Mouse (Mus musculus) c-Kit-positive CD71-negative TER-119-negative erythroid progenitor cells, embryonic 14.5 days (primary cell): ENCODE results near the gene Ankrd13b.
"Not testable (repeated sequence)": the region's sequence is repeated elsewhere in the genome, so short reads cannot be mapped to it uniquely, and the experiment has no call there.

Source experiments
- DNase-seq: peaks from one replicate; pipeline ENCODE4 v3.0.0-alpha.2; 2013; ENCODE audit warnings: low read depth

The Ankrd13b gene

DNA sequence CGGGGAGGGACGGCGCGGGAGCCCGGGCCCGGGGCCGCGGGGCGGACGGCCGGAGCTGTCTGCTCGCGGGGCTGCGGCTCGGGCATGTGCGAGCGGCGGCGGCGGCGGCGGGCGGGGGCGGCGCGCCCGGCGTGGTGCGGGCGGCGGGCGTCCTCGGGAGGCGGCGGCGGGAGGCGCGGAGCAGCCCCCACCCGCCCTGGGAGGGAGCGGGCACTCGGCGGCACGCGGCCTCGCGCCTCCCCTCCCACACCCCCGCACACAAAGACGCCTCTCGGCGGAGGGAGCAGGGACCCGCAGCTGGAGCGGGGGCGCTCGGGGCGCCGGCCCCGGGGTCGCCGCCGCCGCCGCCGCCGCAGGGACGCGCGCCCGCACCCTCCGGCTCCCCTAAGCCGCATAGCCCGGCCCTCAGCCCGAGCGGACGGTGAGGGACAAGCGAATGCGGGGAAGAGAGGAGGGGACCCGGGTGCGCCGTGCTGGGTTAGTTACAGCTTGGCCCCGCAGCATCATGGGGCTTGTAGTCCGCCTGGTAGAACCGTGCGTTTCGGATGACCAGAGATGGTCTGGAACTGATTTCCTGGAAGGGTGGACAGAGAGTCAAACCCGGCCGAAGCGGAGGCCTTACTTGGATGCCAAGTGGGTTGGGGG is at the start of gene Ankrd13b:
Ankrd13b (minus strand) TSS at position 88 of the 645 bp plus-strand sequence.
- DNase-seq, result no peak

DNA sequence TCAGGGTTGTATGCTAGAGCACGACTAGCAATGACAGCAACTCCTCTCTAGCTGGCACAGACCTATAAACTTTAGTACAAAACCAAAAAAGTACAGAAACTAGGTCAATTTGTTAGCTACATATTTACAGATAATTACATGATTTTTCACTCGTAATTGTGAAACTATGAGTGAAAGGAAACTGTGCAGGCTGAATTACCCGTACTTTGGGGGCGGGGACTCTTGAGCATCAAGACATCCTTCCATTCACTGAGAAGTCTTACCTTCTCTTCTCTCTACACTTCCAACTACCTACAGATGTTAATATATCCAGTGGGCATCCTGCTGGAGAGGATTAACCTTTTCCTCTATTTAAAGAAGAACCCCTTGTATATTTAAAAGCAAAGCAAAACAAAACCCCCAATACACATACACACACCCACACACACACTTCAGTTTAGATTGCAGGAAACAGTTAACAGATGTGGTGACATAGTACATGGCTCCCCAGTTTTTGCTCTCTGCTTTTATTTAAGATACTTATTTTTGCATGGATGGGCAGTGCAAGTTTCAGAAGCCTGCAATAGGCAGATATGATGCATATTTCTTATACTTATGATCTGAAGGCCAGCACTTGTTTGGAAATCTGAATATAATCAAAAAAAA is 42.8 kb upstream of the Ankrd13b start:
- DNase-seq, result no peak

DNA sequence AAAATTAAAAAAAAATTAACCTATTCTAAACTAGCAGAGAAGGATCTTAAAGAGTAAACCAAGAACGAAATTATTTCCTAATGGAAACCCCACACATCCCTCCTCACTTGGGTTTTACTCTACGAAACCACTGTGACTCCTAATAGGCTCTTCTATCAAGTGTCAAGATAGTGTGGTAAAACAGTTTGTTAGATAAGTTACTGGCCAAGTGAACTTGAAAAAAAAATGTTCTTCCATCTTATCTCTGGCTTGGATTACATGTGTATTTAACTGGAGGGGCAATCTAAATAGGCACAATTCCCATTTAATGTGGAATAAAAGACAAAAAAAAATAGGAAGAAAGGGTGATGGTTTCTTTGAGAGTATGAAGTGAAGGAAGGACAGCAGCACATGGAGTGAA is 41.4 kb upstream of the Ankrd13b start:
- no peak for DNase-seq

DNA sequence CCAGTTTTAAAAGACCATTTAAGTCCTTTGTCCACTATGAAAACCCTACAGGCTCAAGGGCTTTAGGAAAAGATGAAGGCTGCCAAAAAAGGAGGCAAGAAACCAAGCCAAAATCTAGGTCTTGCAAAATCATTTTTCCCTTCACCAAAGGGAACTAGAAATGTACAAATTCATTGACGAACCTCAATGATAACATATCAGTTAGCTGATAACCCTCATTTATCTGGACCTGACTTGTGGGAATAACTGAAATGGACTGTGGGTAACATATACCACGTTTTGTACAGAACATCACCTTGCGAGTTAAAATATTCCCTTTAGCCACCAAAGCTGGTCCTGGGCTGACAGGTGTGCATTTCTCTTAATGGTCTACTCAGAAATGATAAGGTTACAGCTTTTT is 40.2 kb upstream of the Ankrd13b start:
- no peak for DNase-seq

DNA sequence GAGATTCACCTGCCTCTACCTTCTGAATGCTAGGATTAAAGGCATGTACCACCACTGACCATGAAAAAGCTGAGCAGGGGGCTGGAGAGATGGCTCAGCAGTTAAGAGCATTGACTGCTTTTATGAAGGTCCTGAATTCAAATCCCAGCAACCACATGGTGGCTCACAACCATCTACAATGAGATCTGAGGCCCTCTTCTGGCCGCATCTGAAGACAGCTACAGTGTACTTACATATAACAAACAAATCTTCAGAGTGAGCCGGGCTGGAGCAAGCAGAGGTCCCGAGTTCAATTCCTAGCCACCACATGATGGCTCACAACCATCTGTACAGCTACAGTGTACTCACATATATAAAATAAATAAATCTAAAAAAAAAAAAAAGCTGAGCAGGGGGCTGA is 38.9 kb upstream of the Ankrd13b start:
- DNase-seq, result not testable (repeated sequence)

DNA sequence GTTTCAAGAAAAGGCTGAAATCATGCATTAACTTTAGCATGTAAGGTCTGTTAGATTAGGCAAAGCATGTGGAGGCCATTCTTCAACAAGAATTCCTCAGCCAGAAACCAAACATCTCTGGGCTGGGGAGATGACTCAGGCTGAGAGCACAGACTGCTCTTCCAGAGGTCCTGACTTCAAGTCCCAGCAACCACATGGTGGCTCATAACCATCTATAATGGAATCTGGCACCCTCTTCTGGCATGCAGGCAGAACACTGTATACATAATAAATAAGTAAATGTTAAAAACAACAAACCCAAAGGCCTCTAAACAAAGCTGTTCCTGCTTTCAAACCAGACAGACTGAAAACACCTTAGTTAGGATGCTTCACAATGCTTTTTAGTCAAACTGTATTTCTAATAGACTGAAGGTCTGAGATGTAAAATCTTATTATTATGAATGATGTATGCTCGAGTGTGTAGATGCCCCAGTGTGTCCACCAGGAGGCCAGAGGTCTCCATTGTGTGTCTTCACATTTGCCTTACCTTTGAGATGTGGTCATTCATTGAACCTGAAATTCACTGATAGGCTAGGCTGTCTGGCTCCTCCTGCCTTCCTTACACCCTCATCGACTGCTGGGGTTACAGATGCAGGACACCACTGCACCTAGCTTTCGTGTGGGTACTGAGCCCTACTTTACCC is 36.5 kb upstream of the Ankrd13b start:
- no peak for DNase-seq

DNA sequence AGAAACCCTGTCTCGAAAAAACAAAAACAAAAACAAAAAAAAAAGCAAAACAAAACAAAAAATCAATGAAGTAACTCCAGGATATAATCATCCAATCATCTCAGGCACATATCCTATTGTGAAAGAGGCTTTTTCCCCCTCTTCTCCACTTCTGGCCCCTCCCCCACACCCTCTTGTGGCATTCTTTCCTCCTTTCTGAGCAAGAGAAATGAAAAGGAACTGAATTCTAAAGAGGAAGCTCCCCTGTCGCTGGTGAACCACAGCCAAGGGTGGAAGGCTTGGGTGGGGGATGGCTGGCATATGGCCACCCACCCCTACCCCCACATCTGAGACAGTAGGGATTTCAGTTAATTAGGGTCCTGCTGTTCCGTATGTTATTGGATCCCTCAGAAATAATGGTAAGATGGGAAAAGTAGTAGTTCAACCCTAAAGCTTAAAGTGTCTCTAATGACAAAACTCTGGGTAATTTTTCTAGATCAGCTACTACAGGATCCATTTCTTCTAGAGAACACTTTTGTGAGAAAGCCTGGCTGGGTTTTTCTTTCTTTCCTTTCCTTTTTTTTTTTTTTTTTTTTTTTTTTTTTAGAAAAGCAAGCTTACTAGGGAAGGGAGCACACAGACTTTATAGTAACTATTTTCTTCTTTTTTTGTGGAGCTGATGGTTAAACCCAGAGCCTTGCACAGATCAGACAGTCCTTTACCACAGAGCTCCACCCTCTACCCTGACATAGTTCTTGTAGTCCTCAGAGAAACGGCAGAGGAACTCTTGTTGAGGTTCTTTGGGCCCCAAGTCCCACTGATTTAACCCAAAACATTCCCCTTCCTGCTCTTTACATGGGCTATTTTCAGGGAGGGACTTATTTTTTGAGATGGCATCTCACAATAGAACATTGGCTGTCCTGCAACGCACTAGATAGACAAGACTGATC is 31.4 kb upstream of the Ankrd13b start:
- DNase-seq, result no peak

DNA sequence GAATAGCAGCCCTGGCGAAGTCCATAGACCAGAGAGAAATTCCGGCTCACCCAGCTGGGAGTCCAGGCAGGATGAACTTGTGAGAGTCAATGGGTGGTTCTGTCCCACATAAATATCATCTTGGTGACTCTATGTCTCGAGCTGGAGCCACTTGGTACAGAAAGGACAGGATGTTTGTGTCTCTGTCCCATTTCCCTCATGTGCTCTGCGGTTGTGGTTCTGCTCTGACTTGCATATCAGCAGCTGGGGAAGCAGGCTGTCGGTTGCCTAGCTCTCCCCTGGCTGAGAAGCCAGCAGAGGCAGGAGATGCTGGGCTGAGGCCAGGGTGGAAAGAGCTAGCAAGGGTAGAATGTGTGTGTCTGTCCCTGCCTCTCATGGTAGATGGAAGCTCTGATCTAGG is 29.6 kb upstream of the Ankrd13b start, which contains the start of gene Gm10392:
Gm10392 (minus strand) TSS at position 156 of the 400 bp plus-strand sequence.
- no peak for DNase-seq

DNA sequence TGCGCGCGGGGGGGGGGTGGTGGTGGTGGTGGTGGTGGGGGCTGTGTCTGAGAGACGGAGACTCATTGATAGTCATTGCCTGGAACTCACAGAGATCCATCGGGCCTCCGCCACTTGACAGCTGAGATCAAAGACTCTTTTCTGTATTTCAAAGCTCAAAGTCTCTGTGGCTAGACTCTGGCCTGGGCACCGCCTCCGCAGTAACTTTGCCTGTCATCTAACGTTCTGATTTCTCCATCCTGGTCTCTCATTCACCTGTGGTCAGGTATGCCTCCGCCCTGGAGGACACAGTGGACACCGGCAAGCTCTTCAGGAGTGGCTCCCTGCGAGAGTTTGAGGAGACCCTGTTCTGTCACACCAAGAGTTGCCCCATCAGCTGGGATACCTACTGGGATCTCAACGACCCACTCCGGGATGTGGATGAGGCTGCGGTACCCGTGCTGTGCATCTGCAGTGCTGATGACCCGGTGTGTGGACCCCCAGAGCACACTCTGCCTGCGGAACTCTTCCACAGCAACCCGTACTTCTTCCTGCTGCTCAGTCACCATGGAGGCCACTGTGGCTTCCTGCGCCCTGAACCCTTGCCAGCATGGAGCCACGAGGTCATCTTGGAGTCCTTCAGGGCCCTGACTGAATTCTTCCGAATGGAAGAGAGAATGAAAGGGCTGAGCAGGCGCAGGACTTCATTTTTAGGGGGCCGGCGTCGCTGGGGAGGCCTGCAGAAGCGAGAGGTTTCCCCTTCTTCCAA is 28.7 kb upstream of the Ankrd13b start:
- no peak for DNase-seq

DNA sequence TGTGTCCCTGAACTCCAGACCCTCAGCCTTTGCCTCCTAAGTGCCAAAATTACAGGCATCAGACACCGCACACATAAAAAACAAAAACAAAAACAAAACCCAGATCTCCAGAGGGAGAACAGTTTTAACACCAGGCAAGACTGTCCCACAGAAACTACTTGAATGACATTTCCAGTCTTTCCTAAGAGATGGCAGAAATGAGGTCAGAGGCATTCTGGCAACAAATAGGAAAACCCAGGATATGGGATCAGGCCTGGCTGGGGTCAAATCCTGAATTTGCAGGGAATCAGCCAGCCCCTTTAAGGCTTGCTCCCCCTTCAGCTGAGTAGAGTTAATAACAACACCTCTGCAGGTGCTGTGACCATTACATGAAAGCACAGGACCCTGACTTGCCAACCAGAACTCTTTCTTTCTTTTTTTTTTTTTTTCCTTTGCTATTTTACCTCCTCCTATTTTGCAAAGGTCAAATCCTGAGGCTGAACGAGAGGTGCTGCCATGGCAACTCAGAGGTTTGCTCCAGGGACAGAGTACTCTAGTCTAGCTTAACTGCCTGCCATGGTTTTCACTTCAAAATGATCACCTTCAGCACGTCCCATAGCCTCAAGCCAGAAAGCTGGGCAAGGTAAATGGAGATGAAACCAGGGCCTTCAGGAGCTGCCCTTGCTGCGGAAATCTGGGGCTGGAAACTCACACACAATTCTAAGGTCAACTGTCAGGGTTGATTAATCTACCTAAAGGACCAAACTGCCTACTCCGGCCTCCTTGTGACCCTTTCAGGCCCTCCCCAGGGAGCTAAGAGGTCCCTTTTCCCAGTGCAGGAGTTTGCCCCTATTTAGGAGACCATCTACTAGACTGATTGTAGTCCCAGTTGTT is 27.3 kb upstream of the Ankrd13b start:
- no peak for DNase-seq

DNA sequence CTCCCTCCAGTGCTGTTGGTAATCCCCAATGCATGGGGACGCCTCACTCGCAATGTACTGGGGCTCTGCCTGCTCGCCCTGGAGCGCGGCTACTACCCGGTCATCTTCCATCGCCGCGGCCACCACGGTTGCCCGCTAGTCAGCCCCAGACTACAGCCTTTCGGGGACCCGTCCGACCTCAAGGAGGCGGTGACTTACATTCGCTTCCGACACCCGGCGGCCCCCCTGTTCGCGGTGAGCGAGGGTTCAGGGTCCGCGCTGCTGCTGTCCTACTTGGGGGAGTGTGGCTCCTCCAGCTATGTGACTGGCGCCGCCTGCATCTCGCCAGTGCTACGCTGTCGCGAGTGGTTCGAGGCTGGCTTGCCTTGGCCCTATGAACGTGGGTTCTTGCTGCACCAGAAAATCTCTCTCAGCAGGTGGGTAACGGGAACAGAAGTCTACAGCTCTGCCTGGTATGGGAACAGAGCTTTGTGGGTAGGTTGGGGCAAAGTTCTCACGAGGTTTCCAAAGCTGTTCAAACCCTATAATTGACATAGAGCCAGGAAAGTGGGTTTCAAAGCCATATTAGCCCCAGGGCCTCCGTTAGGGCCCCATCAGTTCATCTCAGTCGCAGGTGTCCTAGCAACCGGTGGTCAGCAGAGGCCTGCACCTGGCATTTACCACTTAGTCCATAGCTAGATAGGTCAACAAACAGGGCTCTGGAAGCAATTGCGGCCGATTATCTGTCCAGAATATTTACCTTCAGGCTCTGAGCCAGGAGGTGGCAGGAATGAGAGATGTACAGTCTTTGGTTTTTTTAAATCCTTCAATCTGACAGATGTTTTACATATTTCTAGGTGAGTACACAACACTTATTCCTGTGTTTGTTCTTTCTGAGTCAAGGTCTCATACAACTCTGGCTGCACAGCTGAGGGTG is 26.4 kb upstream of the Ankrd13b start, which contains the start of gene Trp53i13:
Trp53i13 (minus strand) TSS at position 344 of the 916 bp plus-strand sequence.
- DNase-seq, result no peak

DNA sequence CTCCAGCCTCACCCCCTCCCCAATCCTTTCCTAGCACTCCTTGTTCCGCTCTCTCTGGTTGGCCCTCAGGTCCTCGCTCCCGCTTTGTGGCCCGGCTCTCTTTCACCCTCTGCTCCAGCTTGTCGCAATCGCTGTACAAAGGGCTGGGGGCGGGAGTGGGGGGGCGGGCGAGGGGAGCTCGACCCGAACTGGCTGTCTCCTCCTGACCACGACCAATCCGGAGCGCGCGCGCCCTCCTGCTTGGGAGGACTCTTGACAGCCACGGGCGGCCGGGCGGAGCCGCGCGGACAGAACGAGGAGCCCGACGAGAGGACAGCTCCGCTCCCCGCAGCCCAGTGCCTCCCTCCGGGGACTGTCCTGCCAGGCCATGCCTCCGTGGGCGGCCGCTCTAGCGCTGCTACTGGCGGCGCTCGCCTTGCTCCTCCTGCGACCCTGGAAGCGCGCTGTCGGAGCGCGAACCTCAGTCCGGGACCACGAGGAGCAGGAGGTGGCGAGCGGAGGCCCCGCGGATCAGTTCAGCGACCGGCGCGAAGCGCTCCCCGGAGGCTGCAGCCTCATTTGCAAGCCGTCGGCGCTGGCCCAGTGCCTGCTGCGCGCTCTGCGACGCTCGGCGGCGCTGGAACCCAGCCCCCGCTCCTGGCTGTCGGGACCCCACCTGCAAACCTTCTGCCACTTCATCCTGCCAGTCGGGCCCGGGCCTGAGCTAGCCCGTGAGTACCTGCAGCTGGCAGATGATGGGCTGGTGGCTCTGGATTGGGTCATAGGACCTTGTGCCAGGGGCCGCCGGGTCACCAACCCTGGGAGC is 25.6 kb upstream of the Ankrd13b start, which contains the start of gene Abhd15:
Abhd15 (plus strand) TSS at position 290 of the 805 bp plus-strand sequence.
- no peak for DNase-seq

DNA sequence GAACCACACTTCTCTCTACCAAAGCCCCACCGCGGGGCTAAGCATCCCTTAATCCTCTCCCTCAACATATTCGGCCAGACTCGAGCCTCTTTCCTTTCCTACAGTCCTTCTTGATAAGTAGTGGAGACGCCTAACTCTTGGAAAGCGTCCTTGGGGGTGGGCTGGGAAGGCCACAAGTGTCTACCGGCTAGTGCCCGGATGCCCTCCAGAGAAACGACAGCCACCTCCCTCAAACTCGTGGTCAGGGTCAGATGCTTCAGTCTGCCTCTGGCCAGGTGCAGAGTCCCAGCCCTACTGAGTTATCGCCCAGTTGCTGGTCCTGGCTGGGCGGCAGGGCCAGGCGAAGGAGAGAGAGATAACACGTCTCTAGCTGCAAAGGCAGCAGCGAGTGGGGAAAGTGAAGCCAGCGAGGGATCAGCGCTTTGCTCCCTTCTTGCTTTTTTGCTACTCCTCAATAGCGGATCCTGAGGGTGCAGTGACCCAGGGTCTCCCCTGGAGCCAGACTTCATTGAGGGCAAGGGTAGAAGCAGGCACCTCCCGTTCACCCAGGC is 24.9 kb upstream of the Ankrd13b start:
- no peak for DNase-seq

DNA sequence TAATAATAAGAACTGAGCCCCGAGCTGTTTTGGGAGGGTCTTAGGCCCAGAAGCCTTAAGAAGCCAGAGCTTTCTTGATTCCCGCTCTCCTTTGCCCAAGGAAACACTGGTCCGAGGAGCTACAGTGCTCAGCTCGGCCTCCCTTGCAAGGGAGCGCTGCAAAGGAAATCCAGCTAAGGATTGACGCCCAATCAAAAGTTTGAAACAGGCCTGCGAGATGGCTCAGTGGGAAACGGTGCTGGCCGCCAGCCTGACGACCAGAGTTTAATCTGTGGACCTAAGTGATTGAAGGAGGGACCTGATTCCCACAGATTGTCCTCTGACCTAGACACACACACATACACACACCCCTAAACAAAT is 24.3 kb upstream of the Ankrd13b start:
- no peak for DNase-seq

DNA sequence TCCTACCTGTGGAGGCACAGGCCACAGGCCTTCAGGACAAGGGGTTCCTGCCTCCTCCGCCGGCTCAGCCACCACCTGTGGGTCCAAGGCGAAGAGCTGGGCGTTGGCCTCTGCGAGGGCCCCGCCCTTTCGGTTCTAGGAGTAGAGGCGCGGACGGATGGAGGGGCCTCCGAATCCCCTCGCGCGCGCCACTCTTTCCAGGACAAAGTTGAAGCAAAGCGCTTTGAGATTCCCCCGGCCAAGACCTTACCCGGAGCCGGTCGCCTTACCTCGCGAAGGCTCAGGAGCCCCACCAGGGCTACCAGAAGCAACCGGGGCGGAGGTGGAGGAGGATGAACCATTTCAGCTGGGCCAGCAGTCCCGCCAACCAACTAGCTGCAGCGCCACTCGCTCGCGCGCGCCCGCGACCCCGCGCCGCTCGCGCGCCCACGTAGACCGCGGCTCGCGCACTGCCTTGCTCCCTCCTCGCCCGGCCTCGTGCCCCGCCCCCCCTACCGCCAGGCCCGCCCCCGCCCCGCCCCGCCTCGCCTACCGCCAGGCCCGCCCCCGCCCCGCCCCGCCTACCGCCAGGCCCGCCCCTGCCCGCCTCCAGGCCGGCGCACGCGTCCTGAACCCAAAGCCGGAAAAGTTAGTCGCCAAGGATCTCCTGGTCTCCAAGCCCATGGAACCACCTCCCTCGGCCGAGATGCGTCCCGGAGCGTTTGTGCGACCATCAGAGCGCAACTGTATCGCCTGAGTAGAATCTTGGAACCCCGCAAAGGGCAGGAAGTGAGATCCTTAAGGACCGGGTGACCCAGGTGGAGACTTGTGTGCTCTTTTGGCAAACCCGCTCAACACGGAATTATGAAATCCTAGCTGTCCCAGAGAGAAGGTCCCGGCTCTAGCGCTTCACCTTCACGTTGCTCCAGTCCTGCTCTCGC is 23.7 kb upstream of the Ankrd13b start:
- DNase-seq, result no peak

DNA sequence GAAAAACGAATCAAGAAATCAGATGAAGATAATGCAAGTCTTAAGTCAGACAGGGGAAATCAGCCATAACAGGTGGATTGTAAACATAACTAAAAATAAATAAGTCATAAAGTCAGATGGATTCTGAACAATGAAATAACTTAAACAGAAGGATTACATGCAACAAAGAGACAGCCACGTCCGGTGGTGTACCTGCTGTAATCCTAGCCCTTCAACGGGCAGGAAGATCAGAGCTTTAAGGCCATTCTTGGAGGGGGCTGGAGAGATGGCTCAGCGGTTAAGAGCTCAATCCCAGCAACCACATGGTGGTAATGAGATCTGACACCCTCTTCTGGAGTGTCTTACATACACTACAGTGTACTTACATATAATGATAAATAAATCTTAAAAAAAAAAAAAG is 21.9 kb upstream of the Ankrd13b start:
- DNase-seq, result no peak
